ENCODE assay signal across 10 mouse cellular contexts in the genomic region with DNA sequence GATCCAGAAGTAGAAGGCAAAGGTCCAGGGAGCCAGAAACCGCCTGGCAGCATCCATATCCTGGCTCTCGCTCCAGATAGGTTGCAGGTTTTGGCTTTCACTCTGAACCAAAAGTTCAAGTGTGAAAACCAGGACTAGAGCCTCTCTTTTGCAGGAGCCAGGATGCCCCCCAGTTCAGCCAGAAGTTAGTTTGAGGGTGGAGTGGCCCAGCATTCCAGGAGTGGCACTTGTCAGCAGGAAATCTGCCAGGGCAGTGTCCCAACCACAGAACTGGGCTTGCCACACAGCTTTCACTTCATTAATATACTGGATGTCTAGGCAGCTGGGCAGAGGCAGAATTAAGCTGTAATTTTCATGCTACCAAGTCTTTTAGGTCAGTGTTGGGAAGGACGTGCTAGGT.
DNase-seq lines count a peak whose midpoint lies in the region; ATAC-seq and TF ChIP-seq lines count a peak whose summit lies in the region.
"Had no signal": no experiment of that assay in that cellular context is flagged by ENCODE, and none has a peak within 500 bp of the region (broad histone marks: within the 10 kb centered on the region; RNA-seq: fewer than 3 reads in every experiment).

No protein-coding gene starts in this region.

- H3K79me2 ChIP-seq in myocyte (ENCODE audit: control insufficient read depth, insufficient read depth) = no peaks in the 10 kb centered on the region

- H3K9ac ChIP-seq in liver, embryonic 12.5 days = no peak overlapping the region
- H3K9ac ChIP-seq: forebrain, postnatal 0 days; hindbrain, embryonic 15.5 days had no signal

- H3K4me1 ChIP-seq in cortical plate, adult 2 months (ENCODE audit: control insufficient read depth, insufficient read depth, low read length) = no peaks in the 10 kb centered on the region
- no peaks in the 10 kb centered on the region for H3K4me1 ChIP-seq in liver, embryonic 12.5 days
- H3K4me1 ChIP-seq: hindbrain, embryonic 15.5 days had no signal

- 0 out of 2 replicates have a peak overlapping the region, but pooled peaks have one; percentile 6 for H3K27ac ChIP-seq in cortical plate, adult 2 months (ENCODE audit: insufficient read depth, low read length)
- H3K27ac ChIP-seq in liver, embryonic 12.5 days = no peak overlapping the region
- H3K27ac ChIP-seq: hindbrain, embryonic 15.5 days had no signal

- no peak for TF ChIP-seq CTCF in cortical plate, adult 2 months (IDR thresholded peaks at IDR 0.05; ENCODE audit: extremely low read depth, insufficient read depth, low read length)

- DNase-seq in ovary, postnatal 14 days (ENCODE audit: low spot score) = peak; percentile 13
- DNase-seq in ovary, adult 18-20 months (ENCODE audit: low spot score) = no peak
- DNase-seq in kidney, adult 9 months = peak; percentile 26
- DNase-seq: embryo, embryonic 11 days; forebrain, postnatal 0 days had no signal

- no peaks in the 10 kb centered on the region for H3K36me3 ChIP-seq in myocyte (ENCODE audit: control insufficient read depth, insufficient read depth)
- no peaks in the 10 kb centered on the region for H3K36me3 ChIP-seq in liver, embryonic 12.5 days
- H3K36me3 ChIP-seq: hindbrain, embryonic 15.5 days had no signal

- no peak overlapping the region for H3K4me3 ChIP-seq in cortical plate, adult 2 months (ENCODE audit: insufficient read depth, low read length)
- no peak overlapping the region for H3K4me3 ChIP-seq in myocyte
- H3K4me3 ChIP-seq in liver, embryonic 12.5 days = no peak overlapping the region
- H3K4me3 ChIP-seq: hindbrain, embryonic 15.5 days had no signal

- H3K4me2 ChIP-seq in myocyte (ENCODE audit: low read depth) = peak overlapping the region; percentile 66
- H3K4me2 ChIP-seq in liver, embryonic 12.5 days = no peak overlapping the region
- H3K4me2 ChIP-seq: hindbrain, embryonic 15.5 days had no signal

- ATAC-seq in CD4-positive, CD25-positive, alpha-beta regulatory T cell, adult 4 months = no peak
- ATAC-seq in liver, embryonic 12.5 days = no peak
- ATAC-seq: forebrain, postnatal 0 days had no signal

- TF ChIP-seq POLR2A in cortical plate, adult 2 months (IDR thresholded peaks at IDR 0.05; ENCODE audit: extremely low read depth, insufficient read depth, low read length) = no peak
- no peak for TF ChIP-seq POLR2A in myocyte (IDR thresholded peaks at IDR 0.05; ENCODE audit: insufficient read length, low read depth)

- 73% methylated on average over 3 of the region's 3 CpGs for WGBS in liver, embryonic 12.5 days (ENCODE audit: insufficient replicate concordance)

- no peaks in the 10 kb centered on the region for H3K9me3 ChIP-seq in liver, embryonic 12.5 days (replicated peaks)
- H3K9me3 ChIP-seq: hindbrain, embryonic 15.5 days had no signal

- no peaks in the 10 kb centered on the region for H3K27me3 ChIP-seq in myocyte (ENCODE audit: control insufficient read depth, insufficient read depth, insufficient read length)
- no peaks in the 10 kb centered on the region for H3K27me3 ChIP-seq in liver, embryonic 12.5 days (replicated peaks)
- H3K27me3 ChIP-seq: hindbrain, embryonic 15.5 days had no signal

- no peak overlapping the region for H3ac ChIP-seq in myocyte (ENCODE audit: control insufficient read depth, insufficient read length)

TF ChIP-seq in myocyte, 11 proteins besides CTCF, POLR2A, EP300 and RAD21:
- no peak for TF ChIP-seq SRF (IDR thresholded peaks at IDR 0.05; ENCODE audit: control insufficient read depth, insufficient read length, low read depth)
- TF ChIP-seq TCF12 (IDR thresholded peaks at IDR 0.05; ENCODE audit: insufficient read depth, poor library complexity, severe bottlenecking) = no peak
- peak in 1 of 3 experiments; percentile 14 for TF ChIP-seq MYOG (IDR thresholded peaks at IDR 0.05; ENCODE audit: control insufficient read depth in 1 of 3, insufficient read depth in 1 of 3, insufficient read length in 2 of 3, low read depth in 2 of 3)
